Mouse (Mus musculus): Measurements from ENCODE around the gene Gm49359. TPM values are rescaled to one million over a fixed set of nuclear protein-coding genes. Genes with fewer than 3 reads are reported as not detected.
"Not testable (repeated sequence)": the region's sequence is repeated elsewhere in the genome, so short reads cannot be mapped to it uniquely, and the experiment has no call there.

Gene Gm49359
- 0.06 and 0.10 TPM in 2 replicates for polyA plus RNA-seq (2012; rRNA removed)

DNA sequence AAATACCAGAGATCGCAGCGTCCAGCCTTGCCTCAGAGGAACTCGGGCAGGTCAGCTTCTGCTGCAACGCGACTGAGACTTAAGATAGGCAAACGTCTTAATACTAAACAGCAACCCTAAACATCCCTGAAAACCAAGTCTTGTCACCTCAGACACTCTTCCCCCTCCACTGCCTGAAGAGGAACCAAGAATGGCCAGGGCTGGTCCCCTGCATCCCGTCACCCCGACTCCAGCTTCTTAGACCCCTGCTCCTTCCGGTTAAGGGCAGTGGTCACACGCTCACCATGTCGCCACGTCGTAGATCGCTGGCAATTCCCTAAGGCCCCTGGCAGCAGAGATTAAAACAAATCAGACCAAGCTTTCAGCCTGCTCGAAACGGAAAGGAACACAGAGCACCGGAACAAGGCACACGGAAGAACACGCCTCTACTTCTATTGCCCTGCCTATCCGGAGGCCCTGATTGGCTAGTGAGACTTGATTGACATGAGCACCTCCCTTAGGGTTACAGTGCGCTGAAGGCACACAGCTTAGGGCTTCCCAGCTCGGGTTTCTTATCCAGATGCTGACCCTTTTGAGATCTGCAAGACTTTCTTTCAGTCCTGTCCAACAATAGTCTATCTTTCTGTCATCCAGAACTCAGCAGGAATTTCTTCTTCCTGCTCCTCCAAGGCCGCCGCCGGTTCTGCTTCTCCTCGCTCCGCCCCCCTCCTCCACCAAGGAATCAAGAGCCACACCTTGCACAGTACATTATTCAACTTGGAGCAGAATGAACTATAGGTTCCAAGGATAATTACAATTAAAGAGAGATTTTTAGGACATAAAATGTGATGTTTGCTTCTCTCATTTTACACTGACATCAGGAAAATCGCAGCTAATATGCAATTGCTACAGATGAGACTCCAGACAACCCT, at the start of gene Gm49359:
TSS of gene Gm49359 (minus strand) at position 409 of the 911 bp plus-strand sequence.
- H3K27me3 ChIP-seq (ENCODE audit: control insufficient read depth, insufficient read depth, low read length); H3K4me1 ChIP-seq (ENCODE audit: control insufficient read depth, insufficient read depth, insufficient read length, low read length); H3K36me3 ChIP-seq (ENCODE audit: control insufficient read depth, insufficient read depth, low read length): not testable (repeated sequence)
- Histone ChIP-seq H3K4me3 (ENCODE audit: low read depth, low read length) (peak within 1 kb of the TSS; percentile 98), H3K27ac (ENCODE audit: insufficient read depth, low read depth, low read length) (peak within 1 kb of the TSS; percentile 80)
- WGBS = 1% methylated on average over 28 of the region's 28 CpGs

DNA sequence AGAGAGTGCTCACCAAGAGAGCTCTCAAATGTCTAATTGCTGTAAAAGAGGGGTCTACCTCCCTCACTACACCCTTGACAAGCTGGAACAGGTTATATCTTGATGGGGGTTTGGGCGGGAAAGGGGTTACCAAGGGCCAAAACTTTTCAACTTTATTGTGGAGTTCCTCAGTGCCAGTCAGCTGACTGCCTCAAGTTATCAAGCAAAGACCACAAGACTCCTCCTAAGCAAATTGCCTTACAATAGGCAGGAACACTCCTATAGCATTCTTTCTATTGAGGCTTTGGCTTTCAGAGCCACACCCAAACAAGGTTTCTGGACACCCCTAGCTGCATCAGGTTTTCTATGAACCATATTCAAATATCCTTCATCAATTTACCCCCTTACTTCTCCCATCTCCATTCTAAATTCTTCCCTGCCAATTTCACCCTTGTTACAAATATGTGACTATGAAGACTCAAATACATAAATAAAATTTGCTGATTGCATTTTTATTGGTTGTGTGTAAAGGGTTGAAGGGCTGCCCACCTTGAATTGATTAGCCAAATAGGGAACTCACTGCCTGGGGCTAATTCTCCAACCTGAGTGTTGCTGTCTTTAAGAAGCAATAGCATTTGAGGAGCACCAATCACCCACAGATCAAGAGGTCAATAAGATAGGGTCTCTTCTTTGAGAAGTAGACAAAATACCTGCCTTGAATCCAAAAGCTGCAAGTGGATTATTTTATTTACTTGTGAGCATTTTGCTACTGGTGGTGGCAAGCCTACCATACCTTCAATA, 44.2 kb upstream of the Gm49359 start:
- H3K27me3 ChIP-seq (ENCODE audit: control insufficient read depth, insufficient read depth, low read length); H3K27ac ChIP-seq (ENCODE audit: insufficient read depth, low read depth, low read length); H3K36me3 ChIP-seq (ENCODE audit: control insufficient read depth, insufficient read depth, low read length); H3K4me1 ChIP-seq (ENCODE audit: control insufficient read depth, insufficient read depth, insufficient read length, low read length); H3K4me3 ChIP-seq (ENCODE audit: low read depth, low read length): not testable (repeated sequence)
- WGBS = 88% methylated on average over 1 of the region's 1 CpGs

DNA sequence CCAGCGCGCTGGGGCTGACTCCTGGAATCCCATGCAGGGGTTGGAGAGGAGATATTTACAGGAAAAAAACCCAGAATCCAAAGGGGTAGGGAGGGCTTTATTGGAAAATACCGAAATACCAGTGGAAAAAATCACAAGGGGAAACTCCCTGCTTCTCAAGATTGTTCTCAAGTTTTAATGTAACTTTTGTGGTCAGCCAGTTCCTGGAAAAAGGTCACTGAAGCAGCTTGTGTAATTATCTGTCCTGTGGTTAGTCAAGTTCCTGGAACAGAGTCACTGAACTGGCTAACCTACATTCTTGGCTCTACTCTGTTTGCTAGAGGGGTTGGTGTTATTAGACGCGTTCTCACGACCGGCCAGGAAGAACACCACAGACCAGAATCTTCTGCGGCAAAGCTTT, 6.0 kb upstream of the Gm49359 start:
- WGBS = 94% methylated on average over 8 of the region's 8 CpGs
- not testable (repeated sequence) for H3K27me3 ChIP-seq (ENCODE audit: control insufficient read depth, insufficient read depth, low read length); H3K27ac ChIP-seq (ENCODE audit: insufficient read depth, low read depth, low read length); H3K36me3 ChIP-seq (ENCODE audit: control insufficient read depth, insufficient read depth, low read length); H3K4me3 ChIP-seq (ENCODE audit: low read depth, low read length); H3K4me1 ChIP-seq (ENCODE audit: control insufficient read depth, insufficient read depth, insufficient read length, low read length)

DNA sequence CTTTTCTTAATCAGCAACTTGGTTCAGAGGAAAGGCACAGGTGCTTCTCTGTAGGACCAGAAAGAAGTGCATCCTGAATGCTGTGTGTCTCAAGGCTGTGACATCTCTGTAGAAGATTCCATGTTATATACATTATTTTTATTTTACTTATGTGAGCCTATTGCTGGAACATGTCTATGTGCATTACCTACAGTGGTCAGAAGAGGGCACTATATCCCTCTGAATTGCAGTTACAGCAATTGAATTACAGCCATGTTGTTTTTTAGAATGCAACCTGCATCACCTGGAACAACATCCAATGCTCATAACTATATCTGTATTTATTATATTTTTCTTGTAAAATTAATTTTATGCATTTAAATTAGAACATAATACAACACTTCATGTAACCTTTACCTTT, 3.3 kb upstream of the Gm49359 start:
- H3K4me1 ChIP-seq (ENCODE audit: control insufficient read depth, insufficient read depth, insufficient read length, low read length); H3K27ac ChIP-seq (ENCODE audit: insufficient read depth, low read depth, low read length); H3K4me3 ChIP-seq (ENCODE audit: low read depth, low read length); H3K36me3 ChIP-seq (ENCODE audit: control insufficient read depth, insufficient read depth, low read length); H3K27me3 ChIP-seq (ENCODE audit: control insufficient read depth, insufficient read depth, low read length): not testable (repeated sequence)

Other genes with a start within 250 kb of the Gm49359 start
- 0.04 and 0.05 TPM in 2 replicates for gene Gm3604, start 83.7 kb downstream of the Gm49359 start, polyA plus RNA-seq (2012; rRNA removed)
- gene Zfp935, start 91.7 kb upstream of the Gm49359 start, polyA plus RNA-seq (2012; rRNA removed) = not detected in 2 replicates
- gene Zfp934, start 104.4 kb upstream of the Gm49359 start, polyA plus RNA-seq (2012; rRNA removed) = 0.13 and 0.47 TPM in 2 replicates
- gene 6720489N17Rik, start 157.3 kb upstream of the Gm49359 start, polyA plus RNA-seq (2012; rRNA removed) = not detected in 2 replicates